Mouse (Mus musculus): ENCODE data around the gene Tyro3.

Tyro3 gene

GRCm38 (mm10) chr2:119846929-119847328, 49.4 kb downstream of the Tyro3 start:
- DNase-seq (ENCODE audit: extremely low read depth, low read depth, low spot score) = no peak

GRCm38 (mm10) chr2:119853811-119854210, 56.3 kb downstream of the Tyro3 start:
- no peak for DNase-seq (ENCODE audit: extremely low read depth, low read depth, low spot score)

DNA sequence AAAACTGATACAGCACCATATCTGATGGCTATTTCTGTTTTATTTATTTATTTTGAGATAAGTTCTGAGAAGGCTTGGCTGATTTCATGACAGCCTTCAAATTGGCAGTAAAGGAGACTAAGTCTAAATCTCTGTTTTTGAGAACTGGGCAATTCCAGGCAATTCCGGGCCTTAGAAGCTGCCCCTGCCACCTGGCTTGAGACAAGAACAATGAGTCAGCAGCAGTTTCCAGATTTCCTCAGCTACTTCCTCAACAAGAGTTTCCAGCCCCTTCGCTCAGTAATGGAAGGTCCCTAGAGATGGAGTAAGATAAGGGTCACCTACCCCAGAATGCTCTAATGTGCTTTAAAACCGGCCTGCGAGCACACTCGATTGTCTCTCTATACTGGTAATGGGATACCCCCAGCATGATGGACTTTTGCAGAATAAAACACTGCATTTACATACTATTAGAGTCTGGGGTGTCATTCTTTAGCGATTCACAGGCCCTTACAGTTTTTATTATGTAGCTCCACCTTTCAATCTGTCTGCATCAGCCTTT, 57.8 kb downstream of the Tyro3 start:
- no peak for DNase-seq (ENCODE audit: extremely low read depth, low read depth, low spot score)

DNA sequence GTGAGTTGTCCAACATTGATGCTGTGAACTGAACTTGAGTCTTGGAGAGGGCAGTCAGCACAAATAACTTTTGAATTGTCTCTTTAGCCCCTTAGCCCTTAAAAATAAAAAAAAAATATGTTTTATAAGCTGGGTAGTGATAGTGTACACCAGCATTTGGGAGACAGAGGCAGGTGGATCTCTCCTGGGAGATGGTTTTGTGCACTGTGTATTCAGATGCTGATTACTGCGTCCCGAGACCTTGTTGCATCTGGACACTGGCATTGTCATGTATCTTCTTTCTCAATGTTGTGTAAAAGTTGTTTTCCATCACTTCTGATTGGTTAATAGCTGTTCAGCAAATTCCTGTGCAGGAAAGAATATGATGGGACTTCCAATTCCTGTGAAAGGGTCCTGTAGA, 59.8 kb downstream of the Tyro3 start:
- no peak for DNase-seq (ENCODE audit: extremely low read depth, low read depth, low spot score)

DNA sequence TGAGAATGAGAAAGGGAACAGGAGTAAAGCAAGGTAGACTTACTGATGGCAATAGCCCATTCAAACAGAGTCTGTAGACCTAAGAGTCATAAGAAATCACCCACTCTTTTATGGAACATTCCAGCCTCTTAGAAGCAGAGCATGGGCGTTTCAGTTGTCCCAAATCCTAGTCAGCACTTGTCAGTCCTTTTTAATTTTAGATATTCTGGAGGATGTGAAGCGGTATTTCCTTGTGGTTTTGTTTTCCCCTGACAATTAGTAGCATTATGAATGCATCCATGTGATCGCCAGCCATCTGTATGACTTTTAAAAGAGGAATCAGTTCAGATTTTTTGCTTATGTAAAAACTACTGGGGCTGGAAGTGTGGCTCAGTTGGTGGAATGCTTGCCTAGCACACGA, 67.0 kb downstream of the Tyro3 start:
- no peak for DNase-seq (ENCODE audit: extremely low read depth, low read depth, low spot score)
